Mouse (Mus musculus) thymus, adult 2 months (tissue): ENCODE results near the gene Asap3.

Experiments
- CTCF ChIP-seq: fragments of 200-500 bp; IDR thresholded peaks from 2 replicates; pipeline ENCODE4 v1.5.1; 2012; ENCODE audit warnings: mild to moderate bottlenecking, control low read depth, low read length, moderate library complexity, borderline replicate concordance; ENCODE audit not compliant: control insufficient read depth, poor library complexity, insufficient read depth; ENCODE audit errors: extremely low read depth
- POLR2A ChIP-seq: fragments of 200-500 bp; IDR thresholded peaks from 2 replicates; pipeline ENCODE4 v1.6.1; 2012; ENCODE audit warnings: mild to moderate bottlenecking, low read length, control low read depth, moderate library complexity; ENCODE audit not compliant: control insufficient read depth, poor library complexity, insufficient read depth; ENCODE audit errors: extremely low read depth

DNA sequence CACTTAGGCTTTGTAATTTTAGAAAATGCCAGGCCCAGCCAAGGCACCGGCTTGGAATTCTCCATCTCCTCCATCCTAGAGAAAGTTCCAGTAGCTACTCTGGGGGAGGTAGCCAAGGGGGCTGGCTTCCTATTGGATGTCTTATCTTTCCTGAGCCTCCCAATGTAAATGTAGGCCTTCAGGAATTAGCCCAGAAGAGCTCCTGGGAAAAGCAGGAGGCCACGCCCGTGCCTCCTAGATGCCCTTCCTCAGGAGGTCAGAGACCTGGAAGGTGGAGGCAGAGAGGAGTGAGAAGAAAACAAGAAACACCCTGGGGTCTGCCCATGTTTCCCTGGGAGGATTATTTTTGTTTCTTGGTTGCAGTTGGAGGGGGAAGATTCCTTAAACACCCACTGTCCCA lies 12.6 kb upstream of the Asap3 start:
- TF ChIP-seq CTCF (no peak), POLR2A (no peak)
